Mouse (Mus musculus) CH12.LX (cell line): ENCODE measurements around the gene Prkca. TPM values are rescaled to one million over a fixed set of nuclear protein-coding genes. Genes with fewer than 3 reads are reported as not detected.

Experiments
- DNase-seq: peaks from one replicate; pipeline ENCODE4 v3.0.0-alpha.2; 2013; ENCODE audit errors: extremely low read depth
- H3K27ac ChIP-seq: 2 replicates; pipeline ENCODE4 v1.5.1; 2012; ENCODE audit warnings: low read depth, mild to moderate bottlenecking, control low read depth, moderate library complexity; ENCODE audit not compliant: insufficient read depth
- H3K27me3 ChIP-seq: replicated peaks from 2 replicates; pipeline ENCODE3; 2012; ENCODE audit warnings: inconsistent platforms
- H3K36me3 ChIP-seq, 2 experiments: replicated peaks in 1 of 2; 2 replicates each; pipeline versions ENCODE3 to v1.6.1; 2012; ENCODE audit warnings: inconsistent platforms in 1 of 2, low read length in 1 of 2, mild to moderate bottlenecking in 1 of 2, mixed read lengths in 1 of 2, moderate library complexity in 1 of 2; ENCODE audit not compliant: control insufficient read depth in 1 of 2, insufficient read depth in 1 of 2
- H3K4me1 ChIP-seq, 2 experiments: 2 replicates each; pipeline ENCODE4 v1.6.1; 2012; ENCODE audit warnings: inconsistent platforms in 1 of 2, moderate library complexity in 1 of 2; ENCODE audit not compliant: insufficient read depth in 2 of 2, control insufficient read depth in 1 of 2
- H3K4me2 ChIP-seq: 2 replicates; pipeline ENCODE4 v1.6.1; 2012; ENCODE audit warnings: low read depth, mild to moderate bottlenecking, control low read depth; ENCODE audit not compliant: poor library complexity, insufficient read depth, severe bottlenecking
- H3K4me3 ChIP-seq, 3 experiments: fragments of 150-350 bp in 1 of 3; sonication (generic) in 1 of 3; replicated peaks in 1 of 3; 2 replicates each; pipeline versions ENCODE3 to v1.5.1; 2011 to 2012; ENCODE audit warnings: low read depth in 2 of 3, low read length in 2 of 3, mild to moderate bottlenecking in 2 of 3, moderate library complexity in 2 of 3, control low read depth in 1 of 3, improper control_type of control experiment in 1 of 3, inconsistent platforms in 1 of 3, mixed read lengths in 1 of 3; ENCODE audit not compliant: poor library complexity in 1 of 3
- H3K79me2 ChIP-seq: replicated peaks from 2 replicates; pipeline ENCODE4 v1.6.1; 2012; ENCODE audit warnings: mild to moderate bottlenecking, moderate library complexity; ENCODE audit not compliant: control insufficient read depth, poor library complexity, insufficient read depth, severe bottlenecking; ENCODE audit errors: extremely low read depth
- H3K9ac ChIP-seq: 2 replicates; pipeline ENCODE4 v1.6.1; 2012; ENCODE audit warnings: low read depth, mild to moderate bottlenecking, control low read depth, moderate library complexity; ENCODE audit not compliant: insufficient read depth
- H3K9me3 ChIP-seq: replicated peaks from 2 replicates; pipeline ENCODE3; 2012; ENCODE audit warnings: low read length, inconsistent platforms, mixed read lengths
- CHD1 ChIP-seq: IDR thresholded peaks from 2 replicates; pipeline ENCODE4 v1.6.1; 2012; ENCODE audit warnings: low read depth, low read length, improper control_type of control experiment, inconsistent platforms
- E2F4 ChIP-seq: IDR thresholded peaks from 2 replicates; pipeline ENCODE4 v1.6.1; 2011; ENCODE audit warnings: low read depth, low read length, improper control_type of control experiment; ENCODE audit not compliant: insufficient replicate concordance
- ELF1 ChIP-seq: IDR thresholded peaks from 2 replicates; pipeline ENCODE4 v1.6.1; 2014; ENCODE audit warnings: low read depth, mild to moderate bottlenecking, inconsistent platforms, low read length, improper control_type of control experiment
- GABPA ChIP-seq: IDR thresholded peaks from 2 replicates; pipeline ENCODE4 v1.6.1; 2012; ENCODE audit warnings: low read depth, low read length, improper control_type of control experiment, inconsistent platforms; ENCODE audit not compliant: insufficient replicate concordance
- HCFC1 ChIP-seq: IDR thresholded peaks from 2 replicates; pipeline ENCODE4 v1.6.1; 2012; ENCODE audit warnings: low read depth, mild to moderate bottlenecking, inconsistent platforms, low read length, improper control_type of control experiment
- IRF4 ChIP-seq: IDR thresholded peaks from 2 replicates; pipeline ENCODE4 v1.6.1; 2014; ENCODE audit warnings: low read depth, mild to moderate bottlenecking, inconsistent platforms, low read length, improper control_type of control experiment
- KAT2A ChIP-seq: IDR thresholded peaks from 2 replicates; pipeline ENCODE4 v1.6.1; 2012; ENCODE audit warnings: low read length, improper control_type of control experiment, inconsistent platforms; ENCODE audit not compliant: insufficient replicate concordance
- MAX ChIP-seq: IDR thresholded peaks from 2 replicates; pipeline ENCODE4 v1.6.1; 2011; ENCODE audit warnings: low read length, improper control_type of control experiment
- MEF2A ChIP-seq: IDR thresholded peaks from 2 replicates; pipeline ENCODE4 v1.6.1; 2014; ENCODE audit warnings: low read depth, mild to moderate bottlenecking, inconsistent platforms, low read length, improper control_type of control experiment, borderline replicate concordance
- MXI1 ChIP-seq: IDR thresholded peaks from 2 replicates; pipeline ENCODE4 v1.6.1; 2011; ENCODE audit warnings: mild to moderate bottlenecking, low read depth, low read length, improper control_type of control experiment
- MYC ChIP-seq: IDR thresholded peaks from 2 replicates; pipeline ENCODE4 v1.6.1; 2011; ENCODE audit warnings: low read depth, mild to moderate bottlenecking, improper control_type of control experiment, low read length
- NELFE ChIP-seq: IDR thresholded peaks from 2 replicates; pipeline ENCODE4 v1.6.1; 2011; ENCODE audit warnings: low read depth, low read length, improper control_type of control experiment
- POLR2AphosphoS2 ChIP-seq: IDR thresholded peaks from 2 replicates; pipeline ENCODE4 v1.6.1; 2011; ENCODE audit warnings: low read depth, low read length, improper control_type of control experiment
- RCOR1 ChIP-seq: conservative IDR thresholded peaks from 2 replicates; pipeline ENCODE4 v1.6.1; 2012; ENCODE audit warnings: low read depth, mild to moderate bottlenecking, inconsistent platforms, low read length, improper control_type of control experiment
- SMC3 ChIP-seq: IDR thresholded peaks from 2 replicates; pipeline ENCODE4 v1.6.1; 2011; ENCODE audit warnings: low read depth, low read length, improper control_type of control experiment
- UBTF ChIP-seq: IDR thresholded peaks from 2 replicates; pipeline ENCODE4 v1.6.1; 2012; ENCODE audit warnings: low read depth, mild to moderate bottlenecking, inconsistent platforms, low read length, improper control_type of control experiment, moderate library complexity
- USF2 ChIP-seq: conservative IDR thresholded peaks from 2 replicates; pipeline ENCODE4 v1.6.1; 2011; ENCODE audit warnings: low read depth, low read length, improper control_type of control experiment
- ZKSCAN1 ChIP-seq: IDR thresholded peaks from 2 replicates; pipeline ENCODE4 v1.6.1; 2012; ENCODE audit warnings: low read depth, inconsistent platforms, low read length, improper control_type of control experiment, borderline replicate concordance
- ZMIZ1 ChIP-seq: IDR thresholded peaks from 2 replicates; pipeline ENCODE4 v1.6.1; 2012; ENCODE audit warnings: low read depth, mild to moderate bottlenecking, inconsistent platforms, low read length, improper control_type of control experiment
- dilution Hi-C: fragments of 300-500 bp; cut with MboI; formaldehyde crosslinking; loops from 2 replicates; pipeline ENCODE4 v1.14.3; 2020; ENCODE audit warnings: low sequenced_read_pairs; ENCODE audit not compliant: extremely low pct_unique_long_range_greater_than_20kb, extremely low pct_ligation_motif_present
- in situ Hi-C: fragments of 300-500 bp; cut with MboI; formaldehyde crosslinking; loops from 3 replicates; pipeline ENCODE4 v1.14.3; 2019; ENCODE audit warnings: low sequenced_read_pairs, low pct_ligation_motif_present, low pct_unique_long_range_greater_than_20kb, mixed read lengths
- polyA plus RNA-seq: library from polyadenylated mRNA; unstranded; fragments of >175 nt; gene quantifications from 2 replicates; pipeline ENCODE4 v1.2.1, GENCODE M21; 2012; ENCODE audit warnings: low read depth; ENCODE audit not compliant: insufficient read length
- total RNA-seq, 2 experiments: library from RNA; depleted of rRNA; stranded (reverse); fragments of 300-350 nt in 1 of 2; fragments of >200 nt in 1 of 2; gene quantifications; 2 replicates each; pipeline ENCODE4 v1.2.3; 2012 to 2014

Prkca gene
- total and polyA plus RNA-seq, 3 experiments, result 40.0 to 107 (median 43.7) TPM

- H3K36me3 ChIP-seq, result peaks cover 0 to 45% of the 10 kb centered on the region in 2 experiments
- no peaks in the 10 kb centered on the region for H3K27me3 ChIP-seq
- H3K4me3 ChIP-seq, result no peak overlapping the region
- H3K4me2 ChIP-seq, result peak overlapping the region; percentile 75; the same call in 1 of the 2 replicates
- peaks cover 16% of the 10 kb centered on the region for H3K79me2 ChIP-seq
- dilution Hi-C loops, result no loop called here
- no peak for DNase-seq
- TF ChIP-seq SMC3 (no peak), IRF4 (no peak), MXI1 (no peak), RCOR1 (no peak), HCFC1 (no peak), MAX (no peak), KAT2A (no peak), POLR2AphosphoS2 (no peak), E2F4 (no peak), CHD1 (no peak), MYC (no peak), NELFE (no peak), ZKSCAN1 (no peak), ELF1 (no peak), GABPA (no peak)
- peaks cover 21 to 78% of the 10 kb centered on the region in 2 experiments for H3K4me1 ChIP-seq
- in situ Hi-C loops, result loop anchor here (25.0 kb wide), 1 partner anchor 360 kb away; no protein-coding TSS in a partner anchor
- peaks cover 6% of the 10 kb centered on the region for H3K9me3 ChIP-seq
- peak overlapping the region; percentile 27; the same call in 1 of the 2 replicates for H3K27ac ChIP-seq
- no peak overlapping the region for H3K9ac ChIP-seq
These were observed 121.7 kb downstream of the Prkca start for GRCm38 (mm10) chr11:108222026-108222425.

GRCm38 (mm10) chr11:108221124-108221835, 122.4 kb downstream of the Prkca start:
- H3K27me3 ChIP-seq, result no peaks in the 10 kb centered on the region

More at GRCm38 (mm10) chr11:108221124-108221835, 122.4 kb downstream of the Prkca start:
- Histone ChIP-seq H3K9me3 (peaks cover 9% of the 10 kb centered on the region), H3K9ac (no peak overlapping the region), H3K4me2 (no peak overlapping the region), H3K4me3 (no peak overlapping the region), H3K4me1 (peaks cover 21 to 78% of the 10 kb centered on the region in 2 experiments), H3K36me3 (peaks cover 0 to 46% of the 10 kb centered on the region in 2 experiments), H3K27ac (no peak overlapping the region), H3K79me2 (peaks cover 14% of the 10 kb centered on the region)
- TF ChIP-seq ZMIZ1 (no peak), ELF1 (no peak), USF2 (no peak), CHD1 (no peak), IRF4 (no peak), GABPA (no peak), UBTF (no peak), RCOR1 (no peak), MEF2A (no peak), MAX (no peak), MYC (no peak), POLR2AphosphoS2 (no peak)
- dilution Hi-C loops (no loop called here), in situ Hi-C loops (loop anchor here (25.0 kb wide), 1 partner anchor 359 kb away; no protein-coding TSS in a partner anchor)
- no peak for DNase-seq
